In the genomic region with DNA sequence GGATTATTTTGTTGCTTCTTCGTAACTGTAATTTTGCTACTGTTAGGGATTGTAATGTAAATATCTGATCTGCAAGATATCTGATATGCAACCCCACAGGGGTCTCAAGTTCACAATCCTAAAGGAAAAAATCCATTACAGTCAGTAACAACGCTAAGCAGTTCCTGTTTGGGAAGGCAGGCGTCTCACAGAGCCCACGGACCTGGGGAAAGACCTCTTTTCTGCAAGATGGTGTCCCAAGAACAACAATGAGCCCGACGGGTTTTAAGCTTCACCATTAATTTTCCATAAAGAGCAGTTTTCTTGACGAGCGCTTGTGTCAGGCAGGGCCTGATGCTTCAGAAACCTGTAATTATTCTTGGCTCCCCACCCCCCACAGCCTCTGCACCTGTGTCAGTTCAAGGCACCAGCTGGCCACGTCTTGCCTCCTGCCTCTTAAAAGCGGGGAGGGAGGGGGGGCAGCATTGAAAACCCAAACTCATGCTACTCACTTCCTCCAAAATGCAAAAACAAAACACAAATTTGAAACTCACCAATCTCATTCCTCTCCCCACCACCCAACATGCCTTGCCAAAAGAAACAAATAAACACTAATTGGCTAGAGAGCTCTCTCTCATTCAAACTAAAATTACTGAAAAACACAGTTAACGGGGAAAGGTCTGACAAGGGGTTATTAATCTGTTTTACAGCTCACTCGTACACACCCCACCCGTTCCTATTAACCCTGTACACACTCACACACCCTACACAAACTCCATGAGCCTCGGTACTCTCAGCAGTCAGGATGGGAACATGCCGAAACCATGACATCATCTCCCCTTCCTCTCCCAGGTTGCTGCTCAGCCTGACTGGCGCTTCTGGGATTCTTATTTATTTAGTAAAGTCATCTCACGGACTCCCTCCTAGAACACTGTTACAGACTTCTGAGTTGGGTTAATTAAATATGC, we compare ENCODE assay signal across 8 mouse cellular contexts. TPM values are rescaled to one million over a fixed set of nuclear protein-coding genes. Genes with fewer than 3 reads are reported as not detected.
A peak's percentile ranks its signal among the peaks of the same experiment; 100 is the strongest.
DNase-seq lines count a peak whose midpoint lies in the region; ATAC-seq and TF ChIP-seq lines count a peak whose summit lies in the region.

No protein-coding gene starts in this region.

- H3K27me3 ChIP-seq in limb, embryonic 10.5 days (ENCODE audit: low read depth, poor library complexity, severe bottlenecking): no peaks in the 10 kb centered on the region
- H3K27me3 ChIP-seq in midbrain, embryonic 14.5 days (ENCODE audit: control insufficient read depth, insufficient read depth, low read length): no peaks in the 10 kb centered on the region

- H3K9ac ChIP-seq in midbrain, embryonic 14.5 days (replicated peaks; ENCODE audit: low read length): no peak overlapping the region

- no peaks in the 10 kb centered on the region for H3K9me3 ChIP-seq in limb, embryonic 10.5 days (replicated peaks)
- H3K9me3 ChIP-seq in midbrain, embryonic 14.5 days (ENCODE audit: control insufficient read depth, low read length): no peaks in the 10 kb centered on the region

- H3K36me3 ChIP-seq in limb, embryonic 10.5 days: no peaks in the 10 kb centered on the region
- H3K36me3 ChIP-seq in midbrain, embryonic 14.5 days (ENCODE audit: control insufficient read depth, insufficient read depth, low read length): no peaks in the 10 kb centered on the region

- peak overlapping the region; percentile 3; the same call in 1 of the 2 replicates for H3K4me3 ChIP-seq in embryonic fibroblast, embryonic 13.5 days (ENCODE audit: insufficient read depth, low read length)
- H3K4me3 ChIP-seq in limb, embryonic 10.5 days: peak overlapping the region; percentile 23; the same call in 1 of the 2 replicates
- no peak overlapping the region for H3K4me3 ChIP-seq in midbrain, embryonic 14.5 days (replicated peaks; ENCODE audit: low read depth, low read length)

- no peak for TF ChIP-seq POLR2A in embryonic fibroblast, embryonic 13.5 days (IDR thresholded peaks at IDR 0.05; ENCODE audit: low read depth, low read length)

- peak; percentile 38 to 63; a peak in 2 of 4 replicates for ATAC-seq in hematopoietic stem cell, adult 5-6 weeks (replicated peaks in 1 of 2; ENCODE audit: insufficient read depth in 1 of 2, low FRiP score in 2 of 2, low TSS enrichment in 1 of 2, low read depth in 1 of 2, poor library complexity in 2 of 2, severe bottlenecking in 2 of 2)
- ATAC-seq in midbrain, embryonic 14.5 days (ENCODE audit: low FRiP score, low TSS enrichment): peak; percentile 57; the same call in 1 of the 2 replicates

- peak overlapping the region; percentile 55 for H3K27ac ChIP-seq in embryonic fibroblast, embryonic 13.5 days (ENCODE audit: insufficient read depth, low read length)
- peak overlapping the region; percentile 66 for H3K27ac ChIP-seq in limb, embryonic 10.5 days
- H3K27ac ChIP-seq in midbrain, embryonic 14.5 days (replicated peaks; ENCODE audit: low read depth, low read length): peak overlapping the region; percentile 49; the same call in 1 of the 2 replicates

- peak; percentile 47 to 70 for DNase-seq in adrenal gland, adult (ENCODE audit: inconsistent age in 2 of 2, low spot score in 1 of 2)
- DNase-seq in adrenal gland, postnatal 10 days: no peak
- DNase-seq in adrenal gland, postnatal 14 days: peak; percentile 17
- peak; percentile 67 for DNase-seq in limb, embryonic 10.5 days (ENCODE audit: low spot score)
- peak; percentile 52 for DNase-seq in midbrain, embryonic 14.5 days
- DNase-seq in thymus, postnatal 10 days (ENCODE audit: low spot score in 2 of 2): peak; percentile 87 to 91

- peak overlapping the region; percentile 21 for H3K4me2 ChIP-seq in midbrain, embryonic 14.5 days (ENCODE audit: low read length)

- WGBS in limb, embryonic 10.5 days: 34% methylated on average over 17 of the region's 17 CpGs
- 44% methylated on average over 17 of the region's 17 CpGs for WGBS in midbrain, embryonic 14.5 days

- no peak for TF ChIP-seq CTCF in embryonic fibroblast, embryonic 13.5 days (IDR thresholded peaks at IDR 0.05; ENCODE audit: borderline replicate concordance, insufficient read depth, low read length)

- H3K4me1 ChIP-seq in embryonic fibroblast, embryonic 13.5 days (ENCODE audit: control insufficient read depth, insufficient read depth, low read length): peaks cover 8% of the 10 kb centered on the region
- H3K4me1 ChIP-seq in limb, embryonic 10.5 days: peaks cover 26% of the 10 kb centered on the region
- peaks cover 62% of the 10 kb centered on the region for H3K4me1 ChIP-seq in midbrain, embryonic 14.5 days (ENCODE audit: control insufficient read depth, insufficient read depth, low read length)

RNA-seq across cellular contexts. Expression of a gene that starts 34.2 kb away (rescaled TPM):
- 10 to 100 TPM; 15.9 to 21.8 TPM for total RNA-seq in adrenal gland, postnatal 10 days (2021)
- 18.3 and 20.2 TPM in 2 replicates for total RNA-seq in adrenal gland, postnatal 14 days (2021)
- polyA plus RNA-seq in embryonic fibroblast, embryonic 13.5 days (2011; ENCODE audit: insufficient read length, low read depth, missing spikeins): 34.3 and 44.7 TPM in 2 replicates
- 3.0 and 6.0 TPM in 2 replicates for total RNA-seq in hematopoietic stem cell, adult 5-6 weeks (2017)
- 8.8 and 9.6 TPM in 2 replicates for polyA plus RNA-seq in limb, embryonic 10.5 days (2016; fragmentation: Nextera tagmentation; extraction: Ambion mirVana)
- 86.1 and 95.5 TPM in 2 replicates for polyA plus RNA-seq in midbrain, embryonic 14.5 days (2014; fragmentation: Nextera tagmentation; extraction: Ambion mirVana)
